Mouse (Mus musculus): ENCODE results near the gene Nova1.

Gene Nova1

DNA sequence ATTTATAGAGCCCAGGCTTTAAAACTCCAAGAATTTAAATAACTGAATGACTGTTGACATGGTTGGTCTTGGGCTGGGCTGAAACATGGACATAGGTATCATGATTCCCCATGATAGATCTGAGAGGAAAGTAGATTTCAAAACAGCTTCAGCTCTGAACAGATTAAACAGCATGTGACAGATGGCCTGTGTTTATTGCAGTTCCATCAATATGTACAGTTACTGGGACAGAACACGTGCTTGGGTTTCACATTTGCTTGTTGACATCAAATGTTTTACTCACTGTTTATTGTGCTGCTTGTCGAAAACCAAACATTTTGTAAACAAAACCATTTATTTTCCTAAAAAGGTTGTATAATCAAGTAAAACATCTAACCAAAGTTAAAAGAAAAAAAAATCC is 142.4 kb downstream of the Nova1 start:
- no peak for DNase-seq (ENCODE audit: low read depth)

DNA sequence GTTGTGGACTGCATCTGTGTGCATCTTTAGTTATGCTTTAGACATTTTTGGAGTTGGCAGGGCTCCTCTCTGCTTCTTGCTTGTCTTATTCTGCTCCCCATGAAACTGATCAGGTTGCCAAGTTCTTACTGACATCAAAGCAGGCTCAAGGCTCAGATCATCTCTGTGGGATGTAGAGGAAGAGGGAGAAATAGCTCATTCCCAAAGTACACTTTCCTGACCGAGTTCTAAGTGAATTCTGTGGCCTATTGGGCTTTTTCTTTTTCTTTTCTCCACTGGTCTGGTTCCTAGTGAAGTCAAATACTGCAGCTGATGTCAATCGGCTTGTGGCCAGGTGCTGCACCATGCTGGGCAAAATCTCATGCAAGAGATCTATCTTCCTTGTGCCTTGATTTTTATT is 152.0 kb downstream of the Nova1 start:
- DNase-seq (ENCODE audit: low read depth): no peak

DNA sequence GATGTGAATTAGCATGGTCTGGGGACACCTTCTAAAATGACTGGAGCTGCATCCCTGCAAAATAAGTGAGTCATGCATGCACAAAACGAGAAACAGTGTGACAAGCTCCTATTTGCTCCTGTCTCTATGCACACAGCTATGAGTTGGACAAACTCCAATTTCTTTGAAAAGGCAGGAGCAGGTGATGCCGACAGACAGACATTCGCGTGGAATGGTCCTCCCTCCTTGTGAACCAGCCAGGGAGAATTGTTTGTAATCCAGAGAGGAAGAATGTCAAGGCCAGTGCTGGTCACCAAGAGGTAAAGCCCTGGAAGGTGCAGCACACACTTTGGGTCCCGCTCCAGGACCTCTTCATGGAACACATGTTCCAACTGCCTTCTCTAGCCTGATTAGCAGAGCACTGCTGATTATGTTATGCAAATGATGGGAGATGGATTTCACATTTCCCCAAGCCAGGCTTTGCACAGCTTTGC is 172.6 kb downstream of the Nova1 start:
- DNase-seq (ENCODE audit: low read depth): no peak

DNA sequence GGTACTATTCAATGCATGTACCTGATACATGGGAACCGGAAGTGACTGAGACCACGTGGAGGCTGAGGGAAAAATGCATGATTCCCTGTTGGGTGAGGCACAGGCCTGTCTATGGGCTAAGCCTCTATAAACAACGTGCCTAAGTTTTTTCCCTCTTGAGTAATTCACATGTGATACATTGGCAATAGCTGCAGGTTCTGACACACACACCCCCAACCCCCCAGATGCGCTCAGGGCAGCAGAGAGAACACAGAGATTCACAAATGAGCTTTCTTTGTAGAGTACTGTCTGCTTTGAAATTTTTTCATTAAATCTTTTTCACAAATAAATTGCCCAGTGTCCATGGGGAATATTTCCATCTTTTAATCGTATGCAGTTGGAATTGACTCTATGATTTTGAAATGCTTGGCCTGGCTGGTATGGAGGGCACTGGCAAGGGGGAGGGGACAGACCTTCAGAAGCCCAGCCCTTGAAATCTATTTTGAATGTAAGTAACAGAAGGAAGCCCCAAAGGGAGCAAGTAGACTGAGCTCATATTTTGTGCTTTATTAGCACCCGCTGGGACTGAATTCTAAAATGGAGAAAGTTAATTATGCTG is 173.3 kb downstream of the Nova1 start:
- no peak for DNase-seq (ENCODE audit: low read depth)

Data from NIH3T3 (cell line).